Mouse (Mus musculus) megakaryocyte progenitor cell, adult 5-6 weeks (primary cell): ENCODE data around the gene Capn7. TPM values are rescaled to one million over a fixed set of nuclear protein-coding genes. Genes with fewer than 3 reads are reported as not detected.
A peak's percentile ranks its signal among the peaks of the same experiment; 100 is the strongest.

Experiments used
- ATAC-seq: replicated peaks from 2 replicates; pipeline ENCODE4 v1.8.0; 2016; ENCODE audit warnings: mild to moderate bottlenecking, moderate TSS enrichment, inconsistent platforms; ENCODE audit not compliant: poor library complexity
- total RNA-seq, 2 experiments: library from RNA; stranded (forward) in 1 of 2; stranded (reverse) in 1 of 2; fragments of 157-497, 149-512 nt in 1 of 2; fragments of 200-1000 nt in 1 of 2; gene quantifications; 2 replicates each; pipeline versions ENCODE4 v1.2.3 to v1.2.4; 2015 to 2017

Gene Capn7
- total RNA-seq, 2 experiments from 2014 or later: 52.7 to 56.8 TPM

DNA sequence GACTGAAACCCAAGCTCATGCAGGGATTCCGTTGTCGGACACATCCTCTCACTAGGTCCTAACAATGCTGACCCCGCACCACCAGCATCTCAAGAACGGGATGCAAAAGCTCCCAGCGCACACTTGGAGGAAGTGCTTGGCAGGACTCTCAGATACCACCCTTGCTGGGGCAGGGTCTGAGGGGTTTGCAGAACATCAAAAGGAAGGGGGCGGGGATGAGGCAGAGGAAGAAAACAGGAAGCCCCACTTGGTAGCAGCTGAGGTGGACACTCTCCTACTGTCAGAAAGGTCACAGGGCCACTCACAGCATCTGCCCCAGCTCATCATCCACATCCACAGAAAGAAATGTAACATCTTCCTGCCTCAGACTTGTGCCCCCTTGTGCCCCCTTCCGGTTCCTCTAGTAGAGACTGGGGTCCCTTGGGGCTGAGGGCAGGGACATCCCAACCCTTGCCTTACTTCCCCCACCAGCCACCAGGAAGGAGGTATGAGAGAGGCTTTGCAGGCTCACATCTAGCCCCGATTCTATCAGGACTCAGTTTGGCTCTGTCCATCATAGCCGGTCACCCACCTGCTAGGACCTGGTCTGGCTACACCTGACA, 73.8 kb downstream of the Capn7 start:
- ATAC-seq: no peak

DNA sequence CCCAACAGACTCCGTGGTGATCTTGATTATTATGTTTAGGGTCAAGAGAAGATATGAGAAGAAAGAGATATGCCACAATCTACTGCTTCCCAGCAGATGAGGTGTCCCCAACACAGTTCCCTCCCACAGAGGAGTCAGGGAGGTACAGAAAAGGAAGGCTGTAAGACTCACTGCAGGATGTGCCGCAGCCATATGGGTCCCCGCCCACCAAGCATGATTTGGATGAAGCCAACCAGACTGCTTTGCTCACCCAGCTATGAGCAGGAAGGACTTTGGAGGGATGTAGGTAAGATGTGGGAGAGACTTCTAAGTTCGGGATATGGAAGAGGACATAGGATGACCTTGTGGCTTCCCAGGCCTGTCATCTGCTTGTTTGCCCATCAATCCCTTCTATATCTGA, 74.3 kb downstream of the Capn7 start:
- no peak for ATAC-seq

- ATAC-seq: no peak
Measured at GRCm38 (mm10) chr14:31412651-31413056, 76.2 kb downstream of the Capn7 start.

DNA sequence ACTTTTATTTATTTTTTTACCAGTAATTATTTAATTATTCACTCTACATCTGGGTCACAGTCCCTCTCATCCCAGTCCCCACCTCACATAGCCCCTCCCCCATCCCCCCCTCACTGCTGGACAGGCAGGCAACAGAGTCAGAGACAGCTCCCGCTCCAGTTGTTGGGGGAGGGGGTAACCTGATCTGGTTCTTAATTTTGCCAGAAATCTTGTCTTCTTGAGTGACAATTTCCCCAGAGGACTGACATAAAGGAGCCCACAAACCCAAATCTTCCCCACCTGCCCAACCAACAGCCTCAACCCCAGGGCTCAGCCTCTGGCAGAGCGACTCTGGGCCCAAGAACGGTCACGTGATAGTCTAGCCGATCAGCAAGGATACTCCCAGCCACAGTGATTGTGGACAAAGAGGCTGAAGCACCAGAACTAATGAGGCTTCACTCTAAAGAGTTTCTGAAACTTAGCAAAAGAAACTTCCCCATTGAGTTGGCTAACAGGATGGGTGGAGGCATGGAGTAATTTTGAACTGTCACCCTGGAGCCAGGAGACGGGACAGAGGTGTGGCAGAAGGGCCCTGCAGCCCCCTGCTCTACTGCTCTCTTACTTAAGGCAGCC, 77.1 kb downstream of the Capn7 start:
- peak; percentile 78 for ATAC-seq

DNA sequence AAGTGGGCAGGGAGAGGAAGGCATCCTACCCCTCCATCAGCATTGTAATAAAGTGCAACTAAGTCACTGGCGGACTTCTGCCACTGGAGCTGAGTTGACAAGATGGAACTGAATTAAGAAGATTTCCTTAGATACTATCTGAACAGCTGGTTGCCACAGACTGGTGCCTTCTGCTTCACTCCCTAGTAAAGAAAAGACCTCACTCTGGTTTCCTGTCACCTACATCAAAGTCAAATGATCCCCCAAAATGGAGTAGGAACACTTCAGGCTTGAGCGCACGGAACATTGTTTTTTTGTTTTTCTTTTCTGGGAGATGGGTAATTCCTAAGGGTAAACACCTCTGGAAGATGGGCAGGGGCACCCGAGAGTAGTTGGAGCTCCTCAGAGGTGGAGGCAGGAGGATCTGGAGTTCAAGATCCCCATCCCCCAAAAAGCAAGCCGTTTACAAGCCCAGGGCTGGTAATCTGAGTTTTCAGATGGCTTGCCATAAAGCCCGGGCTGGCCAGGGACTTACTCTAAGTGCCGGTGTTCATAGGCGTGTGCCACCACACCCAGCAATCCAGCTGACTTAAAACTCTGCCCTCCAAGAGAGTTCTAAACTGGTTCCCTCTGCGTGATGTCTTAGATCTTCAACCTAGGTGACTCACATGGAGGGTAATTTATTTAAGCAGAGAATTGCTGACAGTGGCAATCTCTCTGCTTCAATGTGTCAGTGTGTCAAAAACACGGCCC, 78.0 kb downstream of the Capn7 start:
- ATAC-seq: no peak

DNA sequence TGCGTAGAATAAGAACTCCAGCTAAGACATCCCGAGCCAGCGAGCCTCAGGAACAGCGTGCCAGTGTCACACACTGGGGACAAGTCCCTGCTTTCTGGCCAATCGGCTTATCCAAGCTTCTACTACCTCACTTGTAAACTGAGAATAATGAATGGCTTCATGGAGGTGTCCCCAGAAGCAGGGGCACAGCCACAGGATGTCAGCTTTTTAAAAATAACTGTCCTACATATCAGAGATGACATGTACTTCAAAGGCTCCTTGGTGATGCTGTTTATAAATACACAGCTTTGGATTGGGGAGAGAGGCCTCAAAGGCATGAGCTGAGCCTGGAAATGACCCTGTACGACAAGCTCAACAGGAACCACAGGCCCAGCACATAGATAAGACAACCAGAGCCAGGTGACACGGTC, 78.5 kb downstream of the Capn7 start:
- ATAC-seq: no peak

DNA sequence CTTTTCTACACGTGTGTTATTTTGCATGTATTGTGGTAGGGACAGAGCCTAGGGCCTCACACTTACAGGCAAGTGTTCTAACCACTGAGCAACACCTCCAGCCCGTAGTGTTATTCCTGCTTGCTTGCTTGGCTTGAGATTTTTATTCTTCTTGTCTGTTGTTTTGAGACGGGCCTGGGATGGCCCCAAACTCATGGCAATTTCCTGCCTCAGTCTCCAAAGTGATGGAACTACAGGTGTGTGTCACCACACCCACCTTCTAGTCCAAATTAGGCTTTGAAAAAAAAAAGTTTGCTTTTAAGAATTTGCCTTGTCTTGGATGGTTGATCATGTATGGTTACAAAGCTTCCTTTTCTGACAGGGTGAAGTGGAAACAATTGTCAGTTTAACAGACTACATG, 80.0 kb downstream of the Capn7 start:
- no peak for ATAC-seq

DNA sequence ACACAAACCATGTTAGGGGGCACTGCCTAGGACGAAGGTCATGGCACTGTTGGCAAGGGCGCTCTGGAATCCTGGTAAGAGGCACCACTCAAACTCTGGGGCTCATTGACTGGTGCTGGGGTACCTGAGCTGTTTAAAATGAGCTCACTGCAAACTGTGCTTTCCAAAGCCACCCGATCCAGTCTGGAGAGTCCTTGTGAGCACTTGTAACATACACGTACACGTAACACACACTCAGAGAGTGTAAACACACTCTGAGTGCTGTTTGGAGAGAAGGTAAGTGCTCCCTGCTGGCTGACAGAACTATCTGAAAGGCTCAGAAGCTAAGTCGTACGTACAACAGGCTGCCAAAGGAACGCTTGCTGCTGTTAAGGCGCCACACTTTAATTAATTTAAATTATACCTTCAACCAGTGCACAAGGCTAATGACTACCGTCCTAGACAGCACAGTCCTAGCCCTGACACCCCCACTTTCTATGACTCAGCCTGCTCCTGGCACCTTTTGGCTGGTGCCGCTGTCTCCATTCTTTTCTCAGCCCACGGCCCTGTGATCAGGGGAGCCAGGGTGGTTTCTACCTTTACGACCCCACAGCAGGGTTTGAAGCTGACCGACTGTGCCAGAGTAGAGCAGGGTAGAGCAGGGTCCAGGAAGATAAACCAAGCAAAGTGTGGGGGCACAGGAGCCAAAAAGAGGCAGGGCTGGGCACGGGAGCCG, 80.6 kb downstream of the Capn7 start:
- no peak for ATAC-seq

DNA sequence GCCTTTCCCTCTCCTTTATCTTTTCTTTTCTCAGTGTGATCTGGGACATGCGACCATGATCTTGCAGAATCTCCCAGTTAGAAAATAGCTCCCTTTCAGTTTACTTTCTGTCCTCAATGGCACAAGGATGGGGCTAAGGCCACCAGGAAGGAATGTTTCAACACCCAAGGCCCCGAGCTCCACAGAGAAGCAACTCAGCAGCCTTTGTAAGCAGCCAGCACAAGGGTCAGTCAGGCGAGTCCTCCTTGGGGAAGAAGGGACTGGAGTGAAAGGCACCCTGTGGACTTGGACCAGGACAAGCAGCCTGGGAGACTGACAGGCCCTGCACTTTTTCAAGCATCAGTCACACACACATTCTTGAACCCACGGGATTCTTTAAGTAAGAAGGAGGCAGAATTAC, 82.8 kb downstream of the Capn7 start:
- no peak for ATAC-seq

- ATAC-seq: no peak
Measured at GRCm38 (mm10) chr14:31420135-31420534, 83.7 kb downstream of the Capn7 start.

DNA sequence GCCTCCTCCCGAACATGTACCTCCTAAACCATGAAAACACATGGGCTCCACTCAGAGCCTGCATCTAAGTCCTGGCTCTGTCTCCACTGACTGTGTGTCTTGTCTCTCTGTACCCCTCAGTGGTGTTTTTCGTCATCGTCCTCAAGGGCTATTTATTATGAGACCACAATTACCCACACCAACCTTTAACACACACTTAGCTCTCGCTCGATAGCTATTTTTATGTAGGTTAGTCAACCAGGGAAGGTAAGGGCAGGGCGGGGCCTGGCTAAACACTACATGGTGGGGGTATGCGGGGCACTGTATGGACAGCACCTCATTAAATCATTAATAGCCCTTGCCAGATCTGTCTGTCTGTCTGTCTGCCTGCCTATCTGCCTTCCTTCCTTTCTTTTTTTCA, 84.1 kb downstream of the Capn7 start:
- ATAC-seq: no peak

DNA sequence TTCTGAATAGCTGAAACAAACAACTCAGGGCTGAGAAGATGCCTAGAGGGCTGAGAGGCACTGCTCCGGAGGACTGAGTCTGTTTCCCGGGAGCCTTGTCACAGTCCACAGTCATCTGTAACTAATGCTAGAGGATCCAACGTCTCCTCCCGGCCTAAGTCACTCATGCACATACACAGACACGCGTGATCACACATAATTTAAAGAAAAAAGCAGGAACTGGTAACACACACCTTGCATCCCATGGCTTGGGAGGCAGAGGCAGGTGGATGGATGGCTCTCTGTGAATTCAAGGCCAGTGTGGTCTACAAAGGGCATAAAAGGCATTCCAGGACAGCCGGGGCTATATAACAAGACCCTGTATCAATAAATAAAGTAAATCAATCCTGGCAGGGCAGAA, 84.5 kb downstream of the Capn7 start:
- ATAC-seq: no peak

Other genes with a start within 250 kb of the Capn7 start
- gene Smim4, start 207.7 kb upstream of the Capn7 start, total RNA-seq (2015): 93.8 and 125 TPM in 2 replicates
- gene Smim4, start 207.7 kb upstream of the Capn7 start, total RNA-seq (2017): 45.3 and 89.8 TPM in 2 replicates
- 90.7 and 110 TPM in 2 replicates for gene Nt5dc2, start 205.6 kb upstream of the Capn7 start, total RNA-seq (2015)
- 136 and 153 TPM in 2 replicates for gene Nt5dc2, start 205.6 kb upstream of the Capn7 start, total RNA-seq (2017)
- gene Stab1, start 168.0 kb upstream of the Capn7 start, total RNA-seq (2015): 3.2 and 6.7 TPM in 2 replicates
- gene Stab1, start 168.0 kb upstream of the Capn7 start, total RNA-seq (2017): 0.44 and 0.87 TPM in 2 replicates
- gene Tnnc1, start 128.3 kb upstream of the Capn7 start, total RNA-seq (2015): 0.94 TPM in 1 of 2 replicates, not detected in the other
- gene Tnnc1, start 128.3 kb upstream of the Capn7 start, total RNA-seq (2017): 0.54 and 0.87 TPM in 2 replicates
- 94.2 and 113 TPM in 2 replicates for gene Nisch, start 119.7 kb upstream of the Capn7 start, total RNA-seq (2015)
- gene Nisch, start 119.7 kb upstream of the Capn7 start, total RNA-seq (2017): 69.7 and 88.2 TPM in 2 replicates
- gene Sema3g, start 118.8 kb upstream of the Capn7 start, total RNA-seq (2015): 0.02 TPM in 1 of 2 replicates, not detected in the other
- gene Sema3g, start 118.8 kb upstream of the Capn7 start, total RNA-seq (2017): 0.04 TPM in 1 of 2 replicates, not detected in the other
- 14.9 and 16.4 TPM in 2 replicates for gene Phf7, start 85.3 kb upstream of the Capn7 start, total RNA-seq (2015)
- 9.0 and 11.4 TPM in 2 replicates for gene Phf7, start 85.3 kb upstream of the Capn7 start, total RNA-seq (2017)
- gene Bap1, start 85.2 kb upstream of the Capn7 start, total RNA-seq (2015): 24.9 and 27.2 TPM in 2 replicates
- gene Bap1, start 85.2 kb upstream of the Capn7 start, total RNA-seq (2017): 36.3 and 46.4 TPM in 2 replicates
- gene Dnah1, start 12.7 kb upstream of the Capn7 start, total RNA-seq (2015): 0.12 and 0.27 TPM in 2 replicates
- gene Dnah1, start 12.7 kb upstream of the Capn7 start, total RNA-seq (2017): 0.04 and 0.07 TPM in 2 replicates
- gene Sh3bp5, start 99.4 kb downstream of the Capn7 start, total RNA-seq (2015): 4.5 and 6.2 TPM in 2 replicates
- 3.6 and 5.2 TPM in 2 replicates for gene Sh3bp5, start 99.4 kb downstream of the Capn7 start, total RNA-seq (2017)
- gene Eaf1, start 157.8 kb downstream of the Capn7 start, total RNA-seq (2015): 28.3 and 30.7 TPM in 2 replicates
- 25.3 and 34.4 TPM in 2 replicates for gene Eaf1, start 157.8 kb downstream of the Capn7 start, total RNA-seq (2017)
- 45.4 and 47.6 TPM in 2 replicates for gene Mettl6, start 158.4 kb downstream of the Capn7 start, total RNA-seq (2015)
- 85.2 and 126 TPM in 2 replicates for gene Mettl6, start 158.4 kb downstream of the Capn7 start, total RNA-seq (2017)